Mouse (Mus musculus) urinary bladder, adult 18-20 months (tissue): Measurements from ENCODE around the gene Hist1h4f.
A peak's percentile ranks its signal among the peaks of the same experiment; 100 is the strongest.
"Not testable (repeated sequence)": the region's sequence is repeated elsewhere in the genome, so short reads cannot be mapped to it uniquely, and the experiment has no call there.

Source experiments
- DNase-seq, 2 experiments: peaks; one replicate each; pipeline ENCODE4 v3.0.0; 2022; ENCODE audit warnings: low spot score in 2 of 2, mixed read lengths in 2 of 2

Gene Hist1h4f

GRCm38 (mm10) chr13:23576351-23576881, 25.0 kb upstream of the Hist1h4f start:
- DNase-seq, result no peak

- not testable (repeated sequence) for DNase-seq
These were observed 24.4 kb upstream of the Hist1h4f start for GRCm38 (mm10) chr13:23575864-23576313.

- peak in 1 of 2 experiments; percentile 25 for DNase-seq
These were observed 23.9 kb upstream of the Hist1h4f start, which contains the start of gene Hist1h3d for GRCm38 (mm10) chr13:23575271-23575851. TSS of gene Hist1h3d (plus strand) at chr13:23575763.

GRCm38 (mm10) chr13:23574546-23575170, 23.2 kb upstream of the Hist1h4f start:
- DNase-seq, result not testable (repeated sequence)

- peak; percentile 44 to 81 for DNase-seq
These were observed 22.6 kb upstream of the Hist1h4f start, which contains the start of the genes Hist1h2bf and Hist1h2ad for GRCm38 (mm10) chr13:23573898-23574524. TSS of gene Hist1h2bf (minus strand) at chr13:23574196. TSS of gene Hist1h2ad (plus strand) at chr13:23574381.

GRCm38 (mm10) chr13:23573034-23573897, 21.8 kb upstream of the Hist1h4f start:
- DNase-seq, result not testable (repeated sequence)

- no peak for DNase-seq
These were observed 21.0 kb upstream of the Hist1h4f start for GRCm38 (mm10) chr13:23572218-23573033.

GRCm38 (mm10) chr13:23571504-23572217, 20.2 kb upstream of the Hist1h4f start:
- not testable (repeated sequence) for DNase-seq

- DNase-seq, result peak; percentile 56 to 73
These were observed 19.6 kb upstream of the Hist1h4f start, which contains the start of the genes Hist1h2ae and Hist1h2bg for GRCm38 (mm10) chr13:23571022-23571503. TSS of gene Hist1h2ae (minus strand) at chr13:23571220. TSS of gene Hist1h2bg (plus strand) at chr13:23571396.

GRCm38 (mm10) chr13:23570261-23571021, 19.0 kb upstream of the Hist1h4f start:
- DNase-seq, result not testable (repeated sequence)

GRCm38 (mm10) chr13:23564482-23564881, 13.0 kb upstream of the Hist1h4f start:
- no peak for DNase-seq

GRCm38 (mm10) chr13:23562699-23563462, 11.4 kb upstream of the Hist1h4f start:
- no peak for DNase-seq

- DNase-seq, result peak; percentile 87 to 92
These were observed 10.6 kb upstream of the Hist1h4f start, which contains the start of gene Hist1h3e for GRCm38 (mm10) chr13:23561883-23562659. TSS of gene Hist1h3e (minus strand) at chr13:23562369.

- DNase-seq, result not testable (repeated sequence)
These were observed 10.1 kb upstream of the Hist1h4f start for GRCm38 (mm10) chr13:23561531-23561882.

GRCm38 (mm10) chr13:23560699-23561098, 9.3 kb upstream of the Hist1h4f start:
- DNase-seq, result not testable (repeated sequence)

GRCm38 (mm10) chr13:23556906-23557305, 5.5 kb upstream of the Hist1h4f start:
- no peak for DNase-seq

- DNase-seq, result peak; percentile 47 to 53
These were observed 4.5 kb upstream of the Hist1h4f start for GRCm38 (mm10) chr13:23555839-23556416.
